Mouse (Mus musculus): ENCODE measurements around the gene Prl3d2. TPM values are rescaled to one million over a fixed set of nuclear protein-coding genes. Genes with fewer than 3 reads are reported as not detected.

Prl3d2 gene
- polyA plus RNA-seq (2021; fragmentation: Nextera tagmentation) = not detected in 2 replicates
- long read RNA-seq, experiment 1 = 0 reads
- long read RNA-seq, experiment 2 = 0 reads

DNA sequence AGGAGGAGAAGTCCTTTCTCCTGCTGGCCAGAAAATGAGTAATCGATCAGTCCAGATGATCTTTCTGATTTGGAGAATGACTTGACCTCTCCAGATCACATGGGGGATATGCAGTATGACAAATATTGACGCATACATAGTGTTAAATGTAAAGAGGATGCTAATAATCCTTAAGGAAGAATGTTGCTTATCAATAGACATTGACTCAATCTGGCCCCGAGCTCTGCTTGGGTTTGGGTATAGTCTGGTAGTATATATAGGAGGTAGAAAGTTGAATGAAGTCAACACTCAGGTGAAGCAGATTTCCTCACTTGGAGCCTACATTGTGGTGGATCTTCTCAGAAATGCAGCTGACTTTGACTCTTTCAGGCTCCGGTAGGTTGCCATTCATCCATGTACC is at the start of gene Prl3d2:
Gene Prl3d2, plus strand, starts transcription at position 301 of the 400 bp plus-strand sequence.

DNA sequence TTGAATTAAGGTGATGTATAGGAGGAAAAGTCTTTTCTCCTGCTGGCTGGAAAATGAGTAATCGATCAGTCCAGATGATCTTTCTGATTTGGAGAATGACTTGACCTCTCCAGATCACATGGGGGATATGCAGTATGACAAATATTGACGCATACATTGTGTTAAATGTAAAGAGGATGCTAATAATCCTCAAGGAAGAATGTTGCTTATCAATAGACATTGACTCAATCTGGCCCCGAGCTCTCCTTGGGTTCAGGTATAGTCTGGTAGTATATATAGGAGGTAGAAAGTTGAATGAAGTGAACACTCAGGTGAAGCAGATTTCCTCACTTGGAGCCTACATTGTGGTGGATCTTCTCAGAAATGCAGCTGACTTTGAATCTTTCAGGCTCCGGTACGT is 27.6 kb upstream of the Prl3d2 start, which contains the start of gene Prl3d1:
Gene Prl3d1, plus strand, starts transcription at position 301 of the 400 bp plus-strand sequence.

DNA sequence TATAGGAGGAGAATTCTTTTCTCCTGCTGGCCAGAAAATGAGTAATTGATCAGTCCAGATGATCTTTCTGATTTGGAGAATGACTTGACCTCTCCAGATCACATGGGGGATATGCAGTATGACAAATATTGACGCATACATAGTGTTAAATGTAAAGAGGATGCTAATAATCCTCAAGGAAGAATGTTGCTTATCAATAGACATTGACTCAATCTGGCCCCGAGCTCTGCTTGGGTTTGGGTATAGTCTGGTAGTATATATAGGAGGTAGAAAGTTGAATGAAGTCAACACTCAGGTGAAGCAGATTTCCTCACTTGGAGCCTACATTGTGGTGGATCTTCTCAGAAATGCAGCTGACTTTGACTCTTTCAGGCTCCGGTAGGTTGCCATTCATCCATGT is 35.0 kb downstream of the Prl3d2 start, which contains the start of gene Prl3d3:
Gene Prl3d3, plus strand, starts transcription at position 301 of the 400 bp plus-strand sequence.

Other genes with a start within 250 kb of the Prl3d2 start
- not detected in 2 replicates for gene Prl, start 64.1 kb upstream of the Prl3d2 start, polyA plus RNA-seq (2021; fragmentation: Nextera tagmentation)
- not detected in 2 replicates for gene Prl3d1, start 27.5 kb upstream of the Prl3d2 start, polyA plus RNA-seq (2021; fragmentation: Nextera tagmentation)
- not detected in 2 replicates for gene Prl3d3, start 35.1 kb downstream of the Prl3d2 start, polyA plus RNA-seq (2021; fragmentation: Nextera tagmentation)
- not detected in 2 replicates for gene Prl3c1, start 75.0 kb downstream of the Prl3d2 start, polyA plus RNA-seq (2021; fragmentation: Nextera tagmentation)
- not detected in 2 replicates for gene Prl3b1, start 120.1 kb downstream of the Prl3d2 start, polyA plus RNA-seq (2021; fragmentation: Nextera tagmentation)
- gene Prl3a1, start 137.7 kb downstream of the Prl3d2 start, polyA plus RNA-seq (2021; fragmentation: Nextera tagmentation) = not detected in 2 replicates
- gene Prl6a1, start 190.9 kb downstream of the Prl3d2 start, polyA plus RNA-seq (2021; fragmentation: Nextera tagmentation) = not detected in 2 replicates
- gene Prl8a2, start 224.0 kb downstream of the Prl3d2 start, polyA plus RNA-seq (2021; fragmentation: Nextera tagmentation) = not detected in 2 replicates

All from left cerebral cortex, adult 6 months (tissue).